Mouse (Mus musculus): ENCODE measurements around the gene Vmo1. TPM values are rescaled to one million over a fixed set of nuclear protein-coding genes. Genes with fewer than 3 reads are reported as not detected.
"Not testable (repeated sequence)": the region's sequence is repeated elsewhere in the genome, so short reads cannot be mapped to it uniquely, and the experiment has no call there.

Gene Vmo1
- polyA plus RNA-seq, 1 experiment from 2014 or later = not detected

- Histone ChIP-seq H3K4me2 (ENCODE audit: low read length) (peak within 1 kb of the TSS; percentile 73), H3K4me1 (ENCODE audit: control insufficient read depth, insufficient read depth, low read depth, low read length) (peaks cover 10% of the 10 kb centered on the region), H3K4me3 (ENCODE audit: low read length) (peak within 1 kb of the TSS; percentile 74), H3K9me3 (ENCODE audit: control insufficient read depth, low read length) (no peaks in the 10 kb centered on the region), H3K27me3 (replicated peaks; ENCODE audit: control insufficient read depth, insufficient read depth, low read length) (no peaks in the 10 kb centered on the region), H3K27ac (ENCODE audit: low read depth, low read length) (peak within 1 kb of the TSS; percentile 66; the same call in 1 of the 2 replicates), H3K9ac (ENCODE audit: low read depth, low read length) (peak within 1 kb of the TSS; percentile 76), H3K36me3 (ENCODE audit: control insufficient read depth, insufficient read depth, low read length) (peaks cover 23% of the 10 kb centered on the region)
- WGBS = under 1% methylated on average over 25 of the region's 26 CpGs
- peak; percentile 96 for ATAC-seq
Observed at GRCm38 (mm10) chr11:70525184-70525678, 10.8 kb upstream of the Vmo1 start, which contains the start of gene Psmb6. TSS of gene Psmb6 (plus strand) at chr11:70525367.

- Histone ChIP-seq H3K27me3 (replicated peaks; ENCODE audit: control insufficient read depth, insufficient read depth, low read length) (no peaks in the 10 kb centered on the region), H3K4me1 (ENCODE audit: control insufficient read depth, insufficient read depth, low read depth, low read length) (peaks cover 12% of the 10 kb centered on the region), H3K36me3 (ENCODE audit: control insufficient read depth, insufficient read depth, low read length) (peaks cover 23% of the 10 kb centered on the region), H3K4me2 (ENCODE audit: low read length) (peak overlapping the region; percentile 60), H3K27ac (ENCODE audit: low read depth, low read length) (no peak overlapping the region), H3K4me3 (ENCODE audit: low read length) (peak overlapping the region; percentile 74), H3K9ac (ENCODE audit: low read depth, low read length) (peak overlapping the region; percentile 33; the same call in 1 of the 2 replicates), H3K9me3 (ENCODE audit: control insufficient read depth, low read length) (no peaks in the 10 kb centered on the region)
- 9% methylated on average over 8 of the region's 8 CpGs for WGBS
- ATAC-seq = peak; percentile 28
Observed at GRCm38 (mm10) chr11:70524782-70525181, 10.4 kb upstream of the Vmo1 start.

- not testable (repeated sequence) for H3K9me3 ChIP-seq (ENCODE audit: control insufficient read depth, low read length); H3K4me2 ChIP-seq (ENCODE audit: low read length); H3K27me3 ChIP-seq (replicated peaks; ENCODE audit: control insufficient read depth, insufficient read depth, low read length); H3K4me3 ChIP-seq (ENCODE audit: low read length); H3K27ac ChIP-seq (ENCODE audit: low read depth, low read length); ATAC-seq; H3K9ac ChIP-seq (ENCODE audit: low read depth, low read length)
- WGBS = 86% methylated on average over 8 of the region's 8 CpGs
- H3K36me3 ChIP-seq (ENCODE audit: control insufficient read depth, insufficient read depth, low read length) = peaks cover 18% of the 10 kb centered on the region
- peaks cover 12% of the 10 kb centered on the region for H3K4me1 ChIP-seq (ENCODE audit: control insufficient read depth, insufficient read depth, low read depth, low read length)
Observed at GRCm38 (mm10) chr11:70523306-70523989, 9.0 kb upstream of the Vmo1 start.

GRCm38 (mm10) chr11:70520178-70520769 lies 5.9 kb upstream of the Vmo1 start:
- 13% methylated on average over 41 of the region's 41 CpGs for WGBS
- Histone ChIP-seq H3K27ac (ENCODE audit: low read depth, low read length) (no peak overlapping the region), H3K9ac (ENCODE audit: low read depth, low read length) (peak overlapping the region; percentile 39), H3K4me2 (ENCODE audit: low read length) (peak overlapping the region; percentile 38), H3K4me1 (ENCODE audit: control insufficient read depth, insufficient read depth, low read depth, low read length) (peaks cover 2% of the 10 kb centered on the region; the same call in 1 of the 2 replicates), H3K4me3 (ENCODE audit: low read length) (peak overlapping the region; percentile 23), H3K36me3 (ENCODE audit: control insufficient read depth, insufficient read depth, low read length) (no peaks in the 10 kb centered on the region), H3K27me3 (replicated peaks; ENCODE audit: control insufficient read depth, insufficient read depth, low read length) (peaks cover 3% of the 10 kb centered on the region; the same call in 1 of the 2 replicates), H3K9me3 (ENCODE audit: control insufficient read depth, low read length) (no peaks in the 10 kb centered on the region)
- ATAC-seq = peak; percentile 57

- no peaks in the 10 kb centered on the region for H3K9me3 ChIP-seq (ENCODE audit: control insufficient read depth, low read length)
- no peak within 1 kb of the TSS for H3K27ac ChIP-seq (ENCODE audit: low read depth, low read length)
- H3K4me1 ChIP-seq (ENCODE audit: control insufficient read depth, insufficient read depth, low read depth, low read length) = peaks cover 2% of the 10 kb centered on the region; the same call in 1 of the 2 replicates
- no peak for ATAC-seq
- 80% methylated on average over 10 of the region's 10 CpGs for WGBS
- peak within 1 kb of the TSS; percentile 23 for H3K4me3 ChIP-seq (ENCODE audit: low read length)
- peak within 1 kb of the TSS; percentile 38 for H3K4me2 ChIP-seq (ENCODE audit: low read length)
- no peaks in the 10 kb centered on the region for H3K36me3 ChIP-seq (ENCODE audit: control insufficient read depth, insufficient read depth, low read length)
- peak within 1 kb of the TSS; percentile 39 for H3K9ac ChIP-seq (ENCODE audit: low read depth, low read length)
- peaks cover 3% of the 10 kb centered on the region; the same call in 1 of the 2 replicates for H3K27me3 ChIP-seq (replicated peaks; ENCODE audit: control insufficient read depth, insufficient read depth, low read length)
Observed at GRCm38 (mm10) chr11:70518923-70519322, 4.5 kb upstream of the Vmo1 start, which contains the start of gene Gltpd2. TSS of gene Gltpd2 (plus strand) at chr11:70519196.

GRCm38 (mm10) chr11:70518436-70518835 lies 4.0 kb upstream of the Vmo1 start:
- no peak overlapping the region for H3K27ac ChIP-seq (ENCODE audit: low read depth, low read length)
- H3K27me3 ChIP-seq (replicated peaks; ENCODE audit: control insufficient read depth, insufficient read depth, low read length) = peaks cover 3% of the 10 kb centered on the region; the same call in 1 of the 2 replicates
- no peak for ATAC-seq
- H3K9me3 ChIP-seq (ENCODE audit: control insufficient read depth, low read length) = no peaks in the 10 kb centered on the region
- H3K4me1 ChIP-seq (ENCODE audit: control insufficient read depth, insufficient read depth, low read depth, low read length) = peaks cover 2% of the 10 kb centered on the region; the same call in 1 of the 2 replicates
- H3K4me2 ChIP-seq (ENCODE audit: low read length) = no peak overlapping the region
- no peaks in the 10 kb centered on the region for H3K36me3 ChIP-seq (ENCODE audit: control insufficient read depth, insufficient read depth, low read length)
- no peak overlapping the region for H3K4me3 ChIP-seq (ENCODE audit: low read length)
- 65% methylated on average over 1 of the region's 1 CpGs for WGBS
- H3K9ac ChIP-seq (ENCODE audit: low read depth, low read length) = no peak overlapping the region

GRCm38 (mm10) chr11:70516352-70516751 lies 1.9 kb upstream of the Vmo1 start:
- Histone ChIP-seq H3K9ac (ENCODE audit: low read depth, low read length) (no peak overlapping the region), H3K4me3 (ENCODE audit: low read length) (no peak overlapping the region), H3K4me1 (ENCODE audit: control insufficient read depth, insufficient read depth, low read depth, low read length) (peaks cover 2% of the 10 kb centered on the region; the same call in 1 of the 2 replicates), H3K36me3 (ENCODE audit: control insufficient read depth, insufficient read depth, low read length) (no peaks in the 10 kb centered on the region), H3K9me3 (ENCODE audit: control insufficient read depth, low read length) (no peaks in the 10 kb centered on the region), H3K4me2 (ENCODE audit: low read length) (no peak overlapping the region), H3K27me3 (replicated peaks; ENCODE audit: control insufficient read depth, insufficient read depth, low read length) (peaks cover 3% of the 10 kb centered on the region; the same call in 1 of the 2 replicates), H3K27ac (ENCODE audit: low read depth, low read length) (no peak overlapping the region)
- WGBS = 40% methylated on average over 2 of the region's 2 CpGs
- no peak for ATAC-seq

DNA sequence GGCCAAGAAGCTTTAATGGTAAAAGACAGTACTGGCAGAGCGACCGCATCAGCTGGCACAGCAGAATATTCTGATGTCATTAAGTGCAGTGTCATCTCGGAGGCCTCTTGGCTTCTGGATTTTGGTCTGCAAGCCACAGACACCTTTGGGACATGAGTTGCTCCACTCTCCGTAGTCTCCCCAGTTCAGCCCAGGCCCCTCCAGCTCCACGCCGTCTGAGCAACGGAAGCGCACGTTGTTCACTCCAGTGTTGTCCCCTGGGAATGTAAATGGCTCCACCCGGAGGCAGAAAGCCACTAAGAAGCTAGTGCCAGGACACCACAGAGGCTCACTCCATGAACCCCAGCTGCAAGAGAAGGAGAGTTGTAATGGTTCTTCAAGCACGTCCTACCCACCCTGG lies 896 bp downstream of the Vmo1 start:
- WGBS = 46% methylated on average over 11 of the region's 11 CpGs
- H3K4me2 ChIP-seq (ENCODE audit: low read length) = no peak overlapping the region
- no peaks in the 10 kb centered on the region for H3K36me3 ChIP-seq (ENCODE audit: control insufficient read depth, insufficient read depth, low read length)
- H3K27ac ChIP-seq (ENCODE audit: low read depth, low read length) = no peak overlapping the region
- peaks cover 3% of the 10 kb centered on the region for H3K4me1 ChIP-seq (ENCODE audit: control insufficient read depth, insufficient read depth, low read depth, low read length)
- H3K9ac ChIP-seq (ENCODE audit: low read depth, low read length) = no peak overlapping the region
- H3K9me3 ChIP-seq (ENCODE audit: control insufficient read depth, low read length) = no peaks in the 10 kb centered on the region
- no peak overlapping the region for H3K4me3 ChIP-seq (ENCODE audit: low read length)
- ATAC-seq = no peak
- H3K27me3 ChIP-seq (replicated peaks; ENCODE audit: control insufficient read depth, insufficient read depth, low read length) = peaks cover 2% of the 10 kb centered on the region; the same call in 1 of the 2 replicates
